Mouse (Mus musculus): Measurements from ENCODE around the gene Odf2. TPM values are rescaled to one million over a fixed set of nuclear protein-coding genes. Genes with fewer than 3 reads are reported as not detected.

The Odf2 gene
- polyA plus RNA-seq, 1 experiment, result 37.8 TPM

DNA sequence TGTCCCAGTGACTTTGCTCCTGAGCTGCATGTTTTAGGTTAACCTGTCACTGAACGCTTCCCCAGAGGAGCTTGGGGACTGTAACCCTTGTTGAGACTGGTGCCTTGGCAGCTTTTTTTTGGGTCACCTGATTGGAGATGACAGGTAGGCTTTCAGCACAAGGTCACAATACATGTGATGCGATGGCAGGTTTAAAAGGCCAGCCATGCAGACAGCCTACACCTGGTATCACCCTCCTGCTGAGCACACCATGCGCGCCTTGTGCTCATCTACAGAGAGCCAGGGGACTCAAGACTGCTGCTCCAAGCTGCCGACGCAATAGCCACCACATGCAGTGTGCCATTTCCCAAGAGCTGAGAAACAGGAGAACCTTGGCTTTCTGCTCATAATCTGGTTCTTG lies 2.8 kb downstream of the Odf2 start:
- H3K4me2 ChIP-seq (ENCODE audit: low read depth), result no peak overlapping the region
- peaks cover 15% of the 10 kb centered on the region for H3K36me3 ChIP-seq (ENCODE audit: control insufficient read depth, insufficient read depth)
- no peaks in the 10 kb centered on the region for H3K27me3 ChIP-seq (ENCODE audit: control insufficient read depth, insufficient read depth, insufficient read length)
- H3ac ChIP-seq (ENCODE audit: control insufficient read depth, insufficient read length), result no peak overlapping the region
- H3K4me3 ChIP-seq, result no peak overlapping the region
- peaks cover 14% of the 10 kb centered on the region for H3K79me2 ChIP-seq (ENCODE audit: control insufficient read depth, insufficient read depth)
- TF ChIP-seq USF1 (IDR thresholded peaks at IDR 0.05; ENCODE audit: low read depth) (no peak), POLR2AphosphoS2 (IDR thresholded peaks at IDR 0.05; ENCODE audit: insufficient read length, low read depth) (no peak), POLR2A (IDR thresholded peaks at IDR 0.05; ENCODE audit: insufficient read length, low read depth) (no peak), REST (IDR thresholded peaks at IDR 0.05; ENCODE audit: insufficient read depth, insufficient read length) (no peak), E2F4 (IDR thresholded peaks at IDR 0.05; ENCODE audit: insufficient read depth) (no peak), SRF (IDR thresholded peaks at IDR 0.05; ENCODE audit: control insufficient read depth, insufficient read length, low read depth) (no peak), MYOG (IDR thresholded peaks at IDR 0.05; ENCODE audit: control insufficient read depth in 1 of 3, insufficient read depth in 1 of 3, insufficient read length in 2 of 3, low read depth in 2 of 3) (no peak), MYOD1 (IDR thresholded peaks at IDR 0.05; ENCODE audit: control insufficient read depth in 1 of 3, insufficient read length in 2 of 3, low read depth in 2 of 3) (no peak)

DNA sequence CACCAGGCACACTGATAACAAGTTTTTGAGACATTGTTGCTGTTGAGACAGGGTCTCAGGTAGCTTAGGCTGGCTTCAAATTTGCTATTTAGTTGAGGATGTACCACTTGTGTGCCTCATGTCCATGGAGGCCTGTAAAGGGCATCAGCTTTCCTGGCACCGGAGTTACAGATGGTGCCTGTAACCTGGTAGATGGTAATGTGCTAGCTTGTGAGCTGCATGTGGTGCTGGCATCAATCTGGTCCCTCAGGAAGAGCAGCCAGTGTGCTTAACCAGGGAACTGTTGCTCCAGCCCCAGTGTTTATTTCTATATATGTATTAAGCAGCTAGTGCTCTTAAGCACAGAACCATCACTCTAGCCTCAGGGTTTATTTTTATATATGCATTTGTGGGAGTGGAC lies 7.0 kb downstream of the Odf2 start:
- no peak overlapping the region for H3K4me2 ChIP-seq (ENCODE audit: low read depth)
- H3K79me2 ChIP-seq (ENCODE audit: control insufficient read depth, insufficient read depth), result peaks cover 6% of the 10 kb centered on the region
- H3K36me3 ChIP-seq (ENCODE audit: control insufficient read depth, insufficient read depth), result peaks cover 28% of the 10 kb centered on the region
- H3ac ChIP-seq (ENCODE audit: control insufficient read depth, insufficient read length), result no peak overlapping the region
- TF ChIP-seq CEBPB (IDR thresholded peaks at IDR 0.05; ENCODE audit: insufficient read depth, poor library complexity, severe bottlenecking) (no peak), REST (IDR thresholded peaks at IDR 0.05; ENCODE audit: insufficient read depth, insufficient read length) (no peak), TCF3 (IDR thresholded peaks at IDR 0.05; ENCODE audit: insufficient read length, low read depth) (no peak), POLR2AphosphoS2 (IDR thresholded peaks at IDR 0.05; ENCODE audit: insufficient read length, low read depth) (no peak)
- H3K27me3 ChIP-seq (ENCODE audit: control insufficient read depth, insufficient read depth, insufficient read length), result no peaks in the 10 kb centered on the region
- H3K4me3 ChIP-seq, result no peak overlapping the region

DNA sequence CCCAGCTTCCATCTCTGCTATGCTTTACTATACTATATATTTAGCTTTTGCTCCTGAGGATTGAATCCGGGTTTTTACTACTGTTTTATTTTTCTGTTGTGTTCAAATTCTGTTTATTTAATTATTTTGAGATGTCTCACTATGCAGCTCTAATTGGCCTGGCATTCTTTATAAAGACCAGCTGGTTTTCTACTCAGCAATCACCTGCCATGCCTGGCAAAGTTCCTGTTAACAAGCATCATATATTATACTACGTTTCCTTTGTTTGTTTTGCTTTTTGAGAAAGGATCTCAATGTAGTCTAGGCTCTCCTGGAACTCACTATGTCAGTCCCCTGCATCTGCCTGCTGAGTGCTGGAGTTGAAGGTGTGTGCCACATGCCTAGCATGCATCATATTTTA lies 8.3 kb downstream of the Odf2 start:
- Histone ChIP-seq H3K4me3 (no peak overlapping the region), H3K79me2 (ENCODE audit: control insufficient read depth, insufficient read depth) (no peaks in the 10 kb centered on the region), H3K4me2 (ENCODE audit: low read depth) (no peak overlapping the region), H3ac (ENCODE audit: control insufficient read depth, insufficient read length) (no peak overlapping the region), H3K27me3 (ENCODE audit: control insufficient read depth, insufficient read depth, insufficient read length) (no peaks in the 10 kb centered on the region), H3K36me3 (ENCODE audit: control insufficient read depth, insufficient read depth) (peaks cover 33% of the 10 kb centered on the region)
- TF ChIP-seq TCF3 (IDR thresholded peaks at IDR 0.05; ENCODE audit: insufficient read length, low read depth) (no peak), MAX (IDR thresholded peaks at IDR 0.05; ENCODE audit: low read depth) (no peak), USF1 (IDR thresholded peaks at IDR 0.05; ENCODE audit: low read depth) (no peak), POLR2AphosphoS2 (IDR thresholded peaks at IDR 0.05; ENCODE audit: insufficient read length, low read depth) (no peak), MYOG (IDR thresholded peaks at IDR 0.05; ENCODE audit: control insufficient read depth in 1 of 3, insufficient read depth in 1 of 3, insufficient read length in 2 of 3, low read depth in 2 of 3) (no peak), MYOD1 (IDR thresholded peaks at IDR 0.05; ENCODE audit: control insufficient read depth in 1 of 3, insufficient read length in 2 of 3, low read depth in 2 of 3) (no peak), SRF (IDR thresholded peaks at IDR 0.05; ENCODE audit: control insufficient read depth, insufficient read length, low read depth) (no peak), TCF12 (IDR thresholded peaks at IDR 0.05; ENCODE audit: insufficient read depth, poor library complexity, severe bottlenecking) (no peak), REST (IDR thresholded peaks at IDR 0.05; ENCODE audit: insufficient read depth, insufficient read length) (no peak), CEBPB (IDR thresholded peaks at IDR 0.05; ENCODE audit: insufficient read depth, poor library complexity, severe bottlenecking) (no peak), E2F4 (IDR thresholded peaks at IDR 0.05; ENCODE audit: insufficient read depth) (no peak)

DNA sequence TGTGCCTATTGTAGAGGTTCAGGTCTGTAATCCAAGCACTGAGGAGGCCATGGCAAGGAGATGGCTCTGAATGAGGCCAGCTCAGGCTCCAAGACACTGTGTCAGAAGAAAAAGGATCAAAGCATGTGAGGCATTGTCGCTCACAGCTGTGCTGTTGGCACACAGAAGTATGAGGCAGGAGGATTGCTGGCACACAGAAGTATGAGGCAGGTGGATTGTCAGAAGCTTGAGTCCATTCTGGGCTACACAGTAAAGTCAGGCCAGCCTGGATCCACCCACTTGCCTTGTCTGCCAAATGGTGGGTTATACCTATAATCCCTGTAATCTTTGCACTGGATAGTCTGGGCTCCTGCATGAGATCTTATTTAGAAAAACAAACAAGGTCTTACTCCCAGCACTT lies 9.1 kb downstream of the Odf2 start:
- peaks cover 39% of the 10 kb centered on the region for H3K36me3 ChIP-seq (ENCODE audit: control insufficient read depth, insufficient read depth)
- H3K4me3 ChIP-seq, result no peak overlapping the region
- H3K4me2 ChIP-seq (ENCODE audit: low read depth), result no peak overlapping the region
- no peaks in the 10 kb centered on the region for H3K79me2 ChIP-seq (ENCODE audit: control insufficient read depth, insufficient read depth)
- TF ChIP-seq MAX (IDR thresholded peaks at IDR 0.05; ENCODE audit: low read depth) (no peak), TCF12 (IDR thresholded peaks at IDR 0.05; ENCODE audit: insufficient read depth, poor library complexity, severe bottlenecking) (no peak), POLR2A (IDR thresholded peaks at IDR 0.05; ENCODE audit: insufficient read length, low read depth) (no peak), MYOD1 (IDR thresholded peaks at IDR 0.05; ENCODE audit: control insufficient read depth in 1 of 3, insufficient read length in 2 of 3, low read depth in 2 of 3) (no peak), SRF (IDR thresholded peaks at IDR 0.05; ENCODE audit: control insufficient read depth, insufficient read length, low read depth) (no peak)
- H3ac ChIP-seq (ENCODE audit: control insufficient read depth, insufficient read length), result no peak overlapping the region
- no peaks in the 10 kb centered on the region for H3K27me3 ChIP-seq (ENCODE audit: control insufficient read depth, insufficient read depth, insufficient read length)

DNA sequence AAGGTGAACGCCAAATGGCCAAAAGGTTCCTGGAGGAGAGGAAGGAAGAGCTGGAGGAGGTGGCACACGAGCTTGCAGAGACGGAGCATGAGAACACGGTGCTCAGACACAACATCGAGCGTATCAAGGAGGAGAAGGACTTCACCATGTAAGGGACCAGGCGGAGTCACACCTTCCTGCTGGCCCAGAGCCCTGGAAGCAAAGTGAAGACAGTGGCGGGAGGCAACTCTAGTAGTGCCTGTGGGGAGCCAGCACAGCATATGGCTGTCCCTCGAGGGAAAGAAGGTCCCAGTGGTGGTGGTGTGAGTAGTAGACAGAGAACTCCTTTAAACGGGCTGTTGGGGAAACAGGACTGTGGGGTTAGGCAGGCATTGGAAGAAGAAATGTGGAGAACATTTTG lies 13.2 kb downstream of the Odf2 start:
- Histone ChIP-seq H3K4me3 (no peak overlapping the region), H3ac (ENCODE audit: control insufficient read depth, insufficient read length) (no peak overlapping the region), H3K27me3 (ENCODE audit: control insufficient read depth, insufficient read depth, insufficient read length) (no peaks in the 10 kb centered on the region), H3K79me2 (ENCODE audit: control insufficient read depth, insufficient read depth) (no peaks in the 10 kb centered on the region), H3K4me2 (ENCODE audit: low read depth) (no peak overlapping the region), H3K36me3 (ENCODE audit: control insufficient read depth, insufficient read depth) (peaks cover 48% of the 10 kb centered on the region)
- TF ChIP-seq SRF (IDR thresholded peaks at IDR 0.05; ENCODE audit: control insufficient read depth, insufficient read length, low read depth) (no peak), MYOG (IDR thresholded peaks at IDR 0.05; ENCODE audit: control insufficient read depth in 1 of 3, insufficient read depth in 1 of 3, insufficient read length in 2 of 3, low read depth in 2 of 3) (no peak), MAX (IDR thresholded peaks at IDR 0.05; ENCODE audit: low read depth) (no peak), TCF12 (IDR thresholded peaks at IDR 0.05; ENCODE audit: insufficient read depth, poor library complexity, severe bottlenecking) (no peak)

Measured in myocyte (in vitro differentiated cells).